Comparison of ENCODE assay signal across 22 mouse cellular contexts in genomic region chr1:126209131-126209530, GRCm38 (mm10).
DNase-seq lines count a peak whose midpoint lies in the region; ATAC-seq lines count a peak whose summit lies in the region.
"Had no signal": no experiment of that assay in that cellular context is flagged by ENCODE, and none has a peak within 500 bp of the region (broad histone marks: within the 10 kb centered on the region; RNA-seq: fewer than 3 reads in every experiment).

No protein-coding gene starts in this region.

- peak; percentile 1 for DNase-seq in ovary, postnatal 14 days (ENCODE audit: low spot score)
- DNase-seq in ovary, postnatal 36 days (ENCODE audit: low spot score) = no peak
- DNase-seq in layer of hippocampus, adult 8-10 months (ENCODE audit: low spot score in 2 of 2) = peak; percentile 25 to 42
- peak; percentile 6 for DNase-seq in right cerebral cortex, postnatal 14 days
- DNase-seq in cerebellum, postnatal 25 days = no peak
- no peak for DNase-seq in heart, postnatal 14 days
- DNase-seq: adrenal gland, postnatal 14 days; cerebellum, adult 18-20 months; heart, postnatal 36 days; kidney, postnatal 36 days had no signal

- peaks cover 11% of the 10 kb centered on the region; the same call in 1 of the 2 replicates for H3K4me1 ChIP-seq in forebrain, embryonic 15.5 days
- no peaks in the 10 kb centered on the region for H3K4me1 ChIP-seq in forebrain, embryonic 12.5 days
- H3K4me1 ChIP-seq: embryonic facial prominence, embryonic 10.5 days; heart, embryonic 13.5 days; limb, embryonic 15.5 days; liver, embryonic 15.5 days; neural tube, embryonic 13.5 days; stomach, embryonic 15.5 days had no signal

- H3K4me2 ChIP-seq in forebrain, embryonic 15.5 days (replicated peaks) = no peak overlapping the region
- H3K4me2 ChIP-seq in forebrain, embryonic 12.5 days = no peak overlapping the region
- H3K4me2 ChIP-seq: heart, embryonic 13.5 days; hindbrain, embryonic 14.5 days; limb, embryonic 15.5 days; liver, embryonic 15.5 days; midbrain, embryonic 12.5 days; neural tube, embryonic 13.5 days; stomach, embryonic 15.5 days had no signal

- 0 out of 2 replicates have a peak, but pooled peaks have one; percentile 38 for ATAC-seq in forebrain, embryonic 15.5 days (replicated peaks)
- ATAC-seq in forebrain, embryonic 12.5 days (ENCODE audit: low FRiP score) = no peak
- ATAC-seq: intestine, embryonic 16.5 days had no signal

- no peak overlapping the region for H3K4me3 ChIP-seq in forebrain, embryonic 15.5 days
- no peak overlapping the region for H3K4me3 ChIP-seq in forebrain, embryonic 12.5 days (replicated peaks)
- H3K4me3 ChIP-seq: embryonic facial prominence, embryonic 10.5 days; heart, embryonic 13.5 days; limb, embryonic 15.5 days; liver, embryonic 15.5 days; midbrain, embryonic 12.5 days; neural tube, embryonic 13.5 days; stomach, embryonic 15.5 days had no signal

- no peak overlapping the region for H3K9ac ChIP-seq in forebrain, embryonic 15.5 days (replicated peaks)
- no peak overlapping the region for H3K9ac ChIP-seq in forebrain, embryonic 12.5 days
- H3K9ac ChIP-seq: heart, embryonic 13.5 days; hindbrain, embryonic 14.5 days; limb, embryonic 15.5 days; liver, embryonic 15.5 days; midbrain, embryonic 12.5 days; neural tube, embryonic 13.5 days; stomach, embryonic 15.5 days had no signal

- WGBS in forebrain, embryonic 15.5 days = 36% methylated on average over 7 of the region's 7 CpGs
- 63% methylated on average over 7 of the region's 7 CpGs for WGBS in forebrain, embryonic 12.5 days

- H3K36me3 ChIP-seq in forebrain, embryonic 15.5 days = no peaks in the 10 kb centered on the region
- no peaks in the 10 kb centered on the region for H3K36me3 ChIP-seq in forebrain, embryonic 12.5 days (replicated peaks)
- H3K36me3 ChIP-seq: embryonic facial prominence, embryonic 10.5 days; G1E; heart, embryonic 13.5 days; limb, embryonic 15.5 days; liver, embryonic 15.5 days; midbrain, embryonic 12.5 days; neural tube, embryonic 13.5 days; stomach, embryonic 15.5 days had no signal

- H3K27ac ChIP-seq in forebrain, embryonic 15.5 days (replicated peaks) = peak overlapping the region; percentile 36; the same call in 1 of the 2 replicates
- no peak overlapping the region for H3K27ac ChIP-seq in forebrain, embryonic 12.5 days
- H3K27ac ChIP-seq: embryonic facial prominence, embryonic 10.5 days; heart, embryonic 13.5 days; hindbrain, embryonic 14.5 days; limb, embryonic 15.5 days; liver, embryonic 15.5 days; midbrain, embryonic 12.5 days; neural tube, embryonic 13.5 days; stomach, embryonic 15.5 days had no signal

- H3K9me3 ChIP-seq in forebrain, embryonic 15.5 days = no peaks in the 10 kb centered on the region
- no peaks in the 10 kb centered on the region for H3K9me3 ChIP-seq in forebrain, embryonic 12.5 days
- H3K9me3 ChIP-seq: embryonic facial prominence, embryonic 10.5 days; heart, embryonic 13.5 days; limb, embryonic 15.5 days; liver, embryonic 15.5 days; midbrain, embryonic 12.5 days; neural tube, embryonic 13.5 days; stomach, embryonic 15.5 days had no signal

- intact Hi-C loops in heart, postnatal 14 days (cut with DNase I) = no loop called here

- no peaks in the 10 kb centered on the region for H3K27me3 ChIP-seq in forebrain, embryonic 15.5 days
- H3K27me3 ChIP-seq in forebrain, embryonic 12.5 days = no peaks in the 10 kb centered on the region
- H3K27me3 ChIP-seq: heart, embryonic 13.5 days; limb, embryonic 15.5 days; liver, embryonic 15.5 days; midbrain, embryonic 12.5 days; neural tube, embryonic 13.5 days; stomach, embryonic 15.5 days had no signal

Comparison
In these comparisons a context has a peak if more than half of its experiments do, and no peak if none do; other contexts are left out.
1. DNase-seq: peak in ovary, postnatal 14 days (single experiment), layer of hippocampus, adult 8-10 months (2 of 2) and right cerebral cortex, postnatal 14 days (single experiment); none in ovary, postnatal 36 days (single experiment), cerebellum, postnatal 25 days (0 of 2) and heart, postnatal 14 days (0 of 2).